Mouse (Mus musculus) skeletal muscle tissue, adult 2 months (tissue): ENCODE measurements at regions not wholly inside any gene's neighbourhood (a gene's known extent, or its start where the extent isn't known, plus 50 kb on each side); places are given as distances from the start of the nearest gene placed in this dataset.

Experiments used
- DNase-seq: peaks from one replicate; pipeline ENCODE4 v3.0.0-alpha.2; 2012; ENCODE audit warnings: low read depth, low spot score

DNA sequence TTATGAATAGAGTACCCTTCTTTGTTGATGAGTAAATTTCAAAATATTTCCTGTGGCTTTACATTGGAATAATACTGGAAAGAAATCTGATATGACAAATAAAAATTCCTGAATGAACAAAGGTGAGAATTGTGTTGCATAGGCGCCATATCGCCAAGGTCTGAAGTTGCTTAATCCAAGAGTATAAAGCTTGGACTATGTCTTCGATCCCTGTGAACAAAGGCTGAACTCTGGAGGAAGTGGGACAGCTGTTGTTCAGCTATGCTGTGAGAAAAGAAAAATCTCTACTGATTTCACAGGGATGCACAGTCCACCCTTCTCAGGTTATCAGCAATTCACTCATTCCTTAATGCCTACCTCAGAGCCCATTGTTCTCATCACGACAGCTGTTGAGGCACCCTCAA, 319.3 kb upstream of the Gm9747 start:
- no peak for DNase-seq

DNA sequence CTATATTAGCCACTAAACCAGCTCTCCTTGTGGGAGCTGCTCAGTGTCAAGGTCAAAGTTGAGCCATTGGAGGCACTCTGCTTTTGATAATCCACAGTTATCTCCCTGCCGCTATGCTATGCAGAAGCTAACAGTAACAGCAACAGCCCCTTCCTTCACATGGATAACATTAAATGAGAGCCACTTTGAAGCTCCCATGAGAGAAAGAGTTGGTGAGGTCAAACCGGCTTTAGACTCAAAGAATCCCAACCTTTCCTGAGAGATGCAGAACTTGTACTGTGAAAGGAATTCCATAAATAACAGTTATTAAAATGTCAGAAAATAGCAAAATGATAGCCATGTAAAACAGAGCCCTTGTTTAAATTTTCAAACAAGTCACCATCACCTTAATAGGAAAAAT, 316.1 kb upstream of the Gm9747 start:
- DNase-seq = no peak

DNA sequence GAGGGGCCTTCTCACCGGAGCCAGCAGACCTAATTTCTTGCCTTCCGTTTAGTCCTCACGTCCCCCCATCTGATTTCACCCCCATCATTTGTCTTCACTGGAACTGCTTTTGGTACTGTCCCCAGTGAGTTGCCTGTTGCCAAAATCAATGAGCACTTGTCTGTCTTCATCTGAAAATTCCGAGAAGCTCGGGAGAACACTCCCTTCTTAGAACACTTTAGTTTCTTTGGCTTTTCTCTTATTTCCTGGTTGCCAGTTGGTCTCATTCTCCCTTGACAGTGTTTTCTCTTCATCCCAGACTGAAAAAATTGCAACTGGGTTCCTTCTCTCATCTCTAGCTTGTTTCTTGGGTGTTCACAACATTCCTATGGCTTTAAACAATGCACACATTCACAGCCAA, 305.2 kb upstream of the Gm9747 start:
- peak; percentile 51 for DNase-seq

DNA sequence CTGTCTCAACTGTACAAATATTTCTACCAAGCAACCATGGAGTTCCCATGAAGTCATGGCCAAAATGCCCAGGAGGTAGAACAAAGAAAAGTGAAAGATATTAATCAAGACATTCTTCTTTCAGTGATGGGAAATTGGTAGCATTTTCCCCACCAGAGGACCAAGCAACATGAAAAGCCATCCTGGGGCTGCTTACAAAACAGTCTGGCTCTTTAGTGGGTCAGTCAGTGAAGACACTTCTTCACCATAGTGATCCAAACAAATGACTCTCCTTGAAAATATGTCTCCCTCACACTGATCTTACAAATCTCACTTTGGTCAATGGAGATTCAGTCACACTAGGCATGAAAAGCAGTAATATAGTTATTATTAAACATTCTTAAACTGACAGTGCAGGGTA, 299.8 kb upstream of the Gm9747 start:
- DNase-seq = no peak

DNA sequence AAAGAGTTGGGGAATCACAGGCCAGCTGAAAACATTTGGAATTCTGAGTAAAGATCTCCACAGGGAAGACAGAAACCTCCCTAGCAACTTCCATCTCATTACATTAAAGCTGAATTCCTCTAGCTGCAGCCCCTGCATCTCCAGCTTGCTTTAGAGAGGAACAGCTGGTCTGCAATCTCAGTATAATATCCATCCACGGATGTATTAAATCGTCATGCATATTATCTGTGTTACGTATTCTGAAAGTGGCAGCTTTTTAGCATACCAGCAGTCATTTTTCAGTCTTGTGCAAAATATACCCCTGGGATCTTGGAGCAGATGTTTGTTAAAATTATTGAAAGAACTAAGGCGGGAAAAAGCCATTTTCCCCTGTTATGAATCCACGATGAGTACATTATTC, 287.7 kb upstream of the Gm9747 start:
- no peak for DNase-seq

DNA sequence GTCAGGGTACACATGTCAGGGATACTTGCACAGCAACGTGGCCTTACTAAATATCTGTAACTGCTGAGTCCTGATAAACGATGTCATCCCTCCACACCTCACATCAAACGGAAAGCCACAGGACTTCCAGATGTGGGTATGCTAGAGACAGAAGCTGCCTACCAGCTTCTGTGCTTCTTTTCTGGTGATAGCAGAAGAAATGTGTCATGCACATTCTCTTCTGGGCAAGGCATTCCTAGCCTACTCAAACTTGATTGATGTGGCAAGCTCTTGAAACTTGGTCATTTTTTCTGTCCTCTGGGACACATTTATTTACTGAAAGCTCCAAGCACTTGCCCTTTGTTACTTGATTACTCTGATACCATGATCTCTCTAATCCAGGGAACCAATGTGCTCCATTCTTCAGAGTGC, 282.8 kb upstream of the Gm9747 start:
- no peak for DNase-seq

DNA sequence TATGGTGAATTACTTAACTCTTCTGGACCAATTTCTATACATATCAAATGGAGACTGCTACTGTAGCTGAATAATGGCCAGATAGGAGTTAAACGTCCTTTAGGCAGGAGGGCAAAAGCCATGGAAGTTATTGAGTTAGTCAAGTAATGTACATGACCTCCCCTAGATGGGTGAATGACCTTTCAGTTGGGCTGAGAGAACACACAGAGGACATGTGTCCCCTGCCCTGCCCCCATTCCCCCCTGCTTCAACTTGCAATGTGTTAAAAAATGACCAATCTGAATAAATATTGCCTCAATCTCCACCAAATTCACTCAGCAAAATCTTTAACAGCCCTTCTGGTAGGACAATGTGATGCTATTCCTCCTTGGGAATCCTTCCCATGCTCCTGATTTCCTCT, 282.1 kb upstream of the Gm9747 start:
- DNase-seq = no peak

DNA sequence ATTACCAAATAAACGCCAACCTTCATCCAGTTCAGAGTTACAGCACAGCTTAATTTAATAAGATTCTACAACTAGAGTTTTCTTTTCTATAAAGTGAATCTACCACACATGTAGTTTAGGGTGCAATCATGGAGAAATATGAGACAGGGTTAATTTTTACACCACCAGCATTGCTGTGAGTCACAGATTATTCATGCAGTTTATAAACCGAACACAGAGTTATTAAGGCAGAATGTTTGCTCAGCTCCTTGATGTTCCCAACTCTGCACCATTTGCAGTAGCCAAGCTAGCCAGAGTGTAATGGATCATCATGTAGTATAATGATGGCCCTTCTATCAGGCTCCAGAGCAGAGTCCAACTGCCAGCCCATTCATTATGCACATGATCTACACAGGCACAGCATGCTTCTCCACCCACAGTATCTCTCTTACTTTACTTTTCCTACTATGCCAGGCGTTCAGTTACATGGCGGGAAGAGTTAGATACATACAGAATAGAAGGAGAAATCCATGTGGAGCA, 281.4 kb upstream of the Gm9747 start:
- DNase-seq = no peak

DNA sequence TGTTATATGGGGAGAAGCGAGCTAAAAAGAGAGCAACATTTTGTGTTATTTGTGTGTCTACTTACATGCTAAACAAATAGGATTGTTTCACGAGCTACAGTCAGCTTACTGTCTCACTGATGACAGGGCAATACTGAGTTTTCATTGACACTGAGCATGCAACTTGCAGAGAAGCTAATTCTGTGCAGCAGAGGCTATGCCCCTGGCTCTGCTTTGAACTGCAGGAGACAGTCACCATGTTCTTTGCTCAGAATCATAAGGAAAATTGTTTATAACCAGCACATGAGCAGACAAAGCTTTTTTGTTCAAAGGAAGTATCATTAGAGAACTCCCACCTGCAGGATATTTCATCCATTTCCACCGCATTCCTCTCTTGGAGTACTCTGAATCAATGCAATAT, 280.8 kb upstream of the Gm9747 start:
- DNase-seq = no peak

DNA sequence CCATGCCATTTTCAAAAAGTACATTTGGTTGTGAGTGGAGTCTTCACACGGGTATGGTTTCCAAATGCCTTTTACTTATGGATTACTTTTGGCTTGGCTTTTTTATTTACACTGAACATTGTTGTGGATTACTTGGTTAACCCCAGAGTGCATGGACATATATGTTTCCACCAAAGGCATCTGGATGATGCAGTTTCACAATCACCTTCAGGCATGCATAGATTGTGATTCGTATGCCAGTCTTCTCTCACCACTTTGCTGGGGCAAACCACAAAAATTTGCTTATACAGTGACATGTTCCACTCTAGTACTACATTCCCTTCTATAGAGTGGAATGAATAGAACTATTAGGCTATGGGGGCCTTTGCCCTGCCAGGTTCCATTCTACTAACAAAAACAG, 278.4 kb upstream of the Gm9747 start:
- no peak for DNase-seq

DNA sequence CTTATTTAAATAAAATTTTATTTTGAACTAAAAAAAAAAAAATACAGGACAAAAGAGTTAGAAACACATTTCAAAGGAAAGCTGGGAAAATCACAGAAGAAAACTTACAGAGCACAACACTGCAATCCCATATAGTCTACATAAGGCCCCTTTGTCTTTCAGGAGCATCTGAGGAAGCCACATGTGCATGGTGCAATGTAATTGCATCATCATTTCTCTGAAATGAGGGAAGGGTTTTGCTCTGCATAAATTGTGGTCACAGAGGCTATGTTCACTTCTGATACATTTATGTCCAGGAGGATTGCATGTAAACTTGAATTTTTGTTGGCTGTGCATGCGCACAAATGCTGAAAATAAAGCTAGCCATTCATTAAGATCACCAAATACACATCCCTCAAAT, 265.9 kb upstream of the Gm9747 start:
- no peak for DNase-seq

DNA sequence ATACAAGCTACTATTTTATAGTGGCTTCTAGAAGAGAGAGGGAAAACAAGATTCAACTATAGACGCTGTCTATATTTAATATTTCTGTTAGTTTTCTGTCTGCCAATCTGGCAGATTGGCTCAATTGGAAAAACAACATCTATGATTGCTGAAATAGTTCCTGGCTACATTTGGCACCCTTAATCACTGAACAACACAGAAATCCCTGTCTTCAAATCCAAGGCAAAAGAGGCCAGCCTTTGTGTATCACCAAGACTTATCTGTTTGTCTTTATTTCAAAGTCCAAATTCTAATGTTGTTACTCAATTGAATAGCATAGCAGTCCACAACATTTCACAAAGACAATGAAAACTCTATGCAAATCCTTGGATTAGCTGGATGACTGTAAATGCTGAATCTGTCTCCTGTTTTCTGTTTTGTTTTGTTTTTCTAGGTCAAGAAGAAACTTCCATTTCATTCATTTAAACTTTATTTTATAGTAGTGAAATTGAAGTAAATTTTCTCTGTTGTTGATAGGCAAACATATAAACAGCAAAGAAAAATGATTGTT, 265.1 kb upstream of the Gm9747 start:
- no peak for DNase-seq

DNA sequence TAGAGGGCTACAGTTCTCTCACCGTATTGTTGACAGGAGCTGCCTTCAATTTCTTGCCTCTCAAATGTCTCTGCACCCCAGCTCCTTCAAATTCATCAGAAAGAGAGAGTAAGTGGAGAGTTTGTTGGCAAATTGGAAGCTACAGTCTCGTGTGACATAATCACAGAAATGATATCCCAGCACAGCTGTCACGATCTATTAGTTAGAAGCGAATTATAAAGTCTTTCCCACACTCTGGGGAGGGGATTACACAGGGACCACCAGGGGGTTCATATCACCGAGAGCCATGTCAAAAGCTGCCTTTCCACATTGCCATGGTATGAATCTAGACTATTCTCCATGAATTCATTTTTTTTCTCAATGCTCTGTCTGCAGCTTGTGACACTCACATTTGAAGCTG, 260.3 kb upstream of the Gm9747 start:
- DNase-seq = no peak

DNA sequence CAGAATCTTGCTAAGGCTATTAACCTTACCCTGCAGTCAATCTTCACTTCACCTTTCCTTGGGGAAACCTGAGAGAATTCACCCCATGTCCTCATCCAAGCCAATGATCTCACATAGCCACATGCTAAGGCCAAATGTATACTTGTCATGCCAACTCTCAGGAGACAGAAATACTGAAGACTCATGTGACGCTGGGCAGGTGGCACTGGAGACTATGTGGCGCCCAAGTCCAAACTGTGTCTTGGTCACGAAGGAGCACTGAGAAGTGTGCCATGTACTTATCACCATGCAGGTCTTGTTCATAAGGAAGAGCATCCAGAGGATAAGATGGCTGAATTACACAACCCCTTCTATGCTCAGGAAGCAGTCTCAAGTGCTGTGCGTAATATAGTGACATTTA, 259.4 kb upstream of the Gm9747 start:
- peak; percentile 95 for DNase-seq

DNA sequence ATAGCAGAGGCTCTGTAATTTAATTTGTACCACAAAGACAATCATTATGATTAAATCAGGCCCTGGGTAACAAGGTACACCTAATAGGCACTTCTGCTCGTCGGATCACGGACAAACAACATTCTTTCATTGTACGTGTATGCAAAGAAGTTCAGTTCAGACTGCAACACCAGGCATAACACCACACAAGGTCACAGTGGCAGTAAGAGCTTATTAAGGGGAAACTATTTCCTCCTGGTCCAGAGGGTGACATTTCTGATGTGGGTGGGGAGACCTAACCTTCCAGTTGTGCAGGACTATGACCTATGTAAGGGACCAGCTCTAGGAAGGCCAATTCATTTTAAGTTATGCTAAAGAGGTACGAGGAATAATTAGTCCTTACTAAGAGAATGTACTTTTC, 225.0 kb upstream of the Gm9747 start:
- DNase-seq = no peak

DNA sequence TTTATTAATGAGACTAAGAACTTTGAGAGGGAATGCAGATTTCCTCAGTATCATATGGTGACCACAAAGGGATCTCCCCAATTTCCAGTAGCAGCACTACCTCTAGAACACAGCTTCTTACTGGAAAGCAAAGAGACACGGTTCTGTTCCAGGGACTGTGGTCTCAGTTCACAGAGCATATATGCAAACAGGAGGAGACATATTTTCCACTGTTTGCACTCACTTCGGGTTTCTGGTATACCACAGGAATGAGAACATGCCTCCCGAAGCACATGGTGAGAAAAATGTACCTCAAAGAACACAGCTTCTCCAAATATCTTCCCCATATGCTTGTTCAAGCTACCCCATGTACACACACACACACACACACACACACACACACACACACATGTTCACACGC, 224.1 kb upstream of the Gm9747 start:
- no peak for DNase-seq

DNA sequence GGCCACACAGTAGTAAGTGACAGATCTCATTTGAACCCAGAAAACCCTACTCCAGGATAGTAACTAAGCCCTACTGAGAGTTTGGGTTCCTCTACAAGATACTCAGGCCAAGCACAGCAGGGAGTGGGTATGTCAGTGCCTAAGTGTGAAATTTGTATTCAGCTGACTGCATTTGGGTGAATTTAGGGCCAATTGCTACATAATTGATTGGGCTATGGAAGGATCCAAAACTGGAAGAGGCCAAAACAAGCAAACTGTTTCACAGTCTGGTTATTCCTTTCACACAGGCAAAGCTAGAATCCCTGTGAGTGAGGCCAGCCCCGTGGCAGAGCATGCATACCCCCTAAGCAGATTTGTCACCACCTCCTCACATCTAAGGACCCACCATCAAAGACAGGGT, 221.9 kb upstream of the Gm9747 start:
- DNase-seq = no peak

DNA sequence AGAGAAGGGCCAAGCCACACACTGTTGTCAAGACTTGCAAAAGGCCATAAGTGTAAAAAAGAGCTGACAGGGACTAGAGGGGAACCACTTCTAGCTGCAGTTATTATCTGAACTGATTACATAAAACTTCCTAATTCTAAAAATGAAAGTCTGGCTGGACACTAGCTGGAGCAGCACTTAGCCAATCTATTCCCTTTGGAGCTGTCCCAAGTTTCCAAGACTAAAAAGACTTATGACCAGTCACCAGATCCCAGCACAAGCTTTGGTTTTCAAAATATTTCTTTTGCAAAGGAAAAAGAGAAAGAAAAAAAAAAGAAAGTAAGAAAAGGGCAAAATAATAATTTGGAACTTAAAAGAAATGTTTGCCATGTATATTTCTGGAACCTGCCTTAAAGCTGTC, 217.6 kb upstream of the Gm9747 start:
- DNase-seq = peak; percentile 68

DNA sequence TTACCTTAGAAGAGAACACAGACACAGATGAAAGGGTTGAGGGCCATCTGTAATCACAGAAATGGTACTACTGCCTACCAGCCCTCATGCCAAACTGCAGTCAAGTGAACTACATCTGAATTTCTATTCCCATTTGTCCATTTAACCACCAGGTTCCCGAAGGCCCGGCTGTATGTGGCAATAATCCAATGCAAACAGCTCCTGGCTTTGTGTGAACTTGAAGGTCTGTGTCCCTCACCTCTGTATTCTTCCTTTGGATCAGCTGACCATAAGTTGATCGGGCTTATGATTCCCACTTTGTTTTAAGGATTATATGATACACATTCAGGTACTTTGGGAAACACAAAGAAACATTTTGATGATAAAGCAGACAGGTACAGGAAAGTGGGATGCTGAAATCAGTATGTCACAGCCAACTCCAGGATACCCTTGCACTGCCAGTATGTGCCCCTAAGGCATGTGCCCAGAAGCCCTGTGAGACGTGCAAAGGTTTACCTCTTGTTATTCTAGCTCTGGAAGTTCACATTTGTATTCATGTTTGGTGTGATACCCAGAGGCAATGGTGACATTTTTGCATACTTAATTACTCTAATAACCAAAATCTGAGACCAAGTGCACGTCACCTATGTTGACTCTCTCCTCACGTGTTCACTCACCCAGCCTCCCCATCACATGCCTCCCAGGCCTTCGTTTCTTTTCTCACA, 214.1 kb upstream of the Gm9747 start:
- DNase-seq = no peak

DNA sequence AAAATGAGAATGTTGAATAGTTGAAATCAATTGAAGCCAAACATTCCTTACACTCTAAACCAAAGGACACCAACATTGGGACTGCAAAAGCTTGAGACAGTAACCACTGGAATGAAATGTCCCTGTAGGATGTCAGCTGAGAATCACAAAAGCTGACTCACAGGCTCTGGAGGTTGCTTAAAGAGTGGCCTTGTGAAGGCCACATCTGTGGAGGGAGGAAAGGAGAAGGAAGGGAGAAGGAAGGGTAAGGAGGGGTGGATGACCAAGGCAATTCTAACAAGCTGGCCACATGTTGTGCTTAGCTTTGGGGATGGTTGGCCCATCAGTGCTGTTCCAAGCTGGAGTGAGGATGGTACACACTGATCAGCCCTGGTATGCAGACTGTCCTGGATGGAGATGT, 205.2 kb upstream of the Gm9747 start:
- no peak for DNase-seq

DNA sequence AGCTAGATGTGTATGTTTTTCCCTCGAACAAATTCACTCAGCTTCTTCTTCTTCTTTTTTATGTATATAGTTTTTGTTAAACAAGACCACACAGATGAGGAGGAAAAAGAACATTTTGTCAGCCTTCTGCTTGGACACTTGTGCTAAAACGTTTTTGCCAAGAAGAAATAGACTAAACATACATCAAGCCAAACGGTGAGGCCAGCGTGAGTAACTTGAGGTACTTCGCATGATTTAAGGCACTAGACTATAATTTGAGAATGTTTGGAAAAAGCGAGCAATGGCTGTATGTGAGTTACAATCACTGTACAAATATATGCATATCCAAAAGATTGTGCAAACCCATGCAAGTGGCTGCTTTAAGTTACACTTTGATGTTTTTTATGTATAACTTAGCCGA, 201.8 kb upstream of the Gm9747 start:
- DNase-seq = no peak

DNA sequence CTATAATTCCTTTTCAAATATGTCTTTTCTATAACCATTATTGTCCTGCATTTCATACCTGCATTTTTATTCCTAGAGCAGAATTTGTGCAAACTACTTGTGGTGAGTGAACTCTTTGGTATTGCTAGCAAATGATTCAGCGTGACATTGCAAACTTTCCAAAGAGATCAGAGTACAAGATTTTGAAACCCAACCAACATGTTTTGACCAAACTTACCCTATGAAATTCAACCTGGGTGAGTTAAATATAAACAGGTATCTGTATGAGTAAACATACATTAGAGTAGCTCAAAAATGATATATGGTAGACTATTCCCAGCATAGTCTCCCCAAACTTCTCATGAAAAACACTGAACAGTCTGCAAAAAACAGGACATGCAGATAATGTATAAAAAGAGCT, 200.5 kb upstream of the Gm9747 start:
- no peak for DNase-seq

DNA sequence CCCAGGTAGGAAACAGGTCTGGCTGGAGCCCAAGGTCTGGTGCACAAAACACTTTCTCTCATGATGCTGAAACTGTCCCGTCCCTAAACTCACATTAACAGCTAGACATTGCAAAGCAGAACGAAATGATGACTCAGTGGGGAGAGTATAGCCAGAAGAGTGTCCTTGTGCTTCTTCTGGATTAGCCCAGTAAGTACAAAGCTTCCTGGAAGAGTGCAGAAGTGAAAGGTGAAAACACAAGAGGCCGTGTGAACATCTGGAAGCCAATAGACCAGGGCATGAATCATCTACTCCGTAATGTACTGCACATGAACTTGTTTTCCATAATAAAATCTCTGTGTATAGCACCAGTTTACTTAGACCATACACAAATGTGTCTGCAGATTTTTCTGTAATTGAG, 194.7 kb upstream of the Gm9747 start:
- peak; percentile 3 for DNase-seq

DNA sequence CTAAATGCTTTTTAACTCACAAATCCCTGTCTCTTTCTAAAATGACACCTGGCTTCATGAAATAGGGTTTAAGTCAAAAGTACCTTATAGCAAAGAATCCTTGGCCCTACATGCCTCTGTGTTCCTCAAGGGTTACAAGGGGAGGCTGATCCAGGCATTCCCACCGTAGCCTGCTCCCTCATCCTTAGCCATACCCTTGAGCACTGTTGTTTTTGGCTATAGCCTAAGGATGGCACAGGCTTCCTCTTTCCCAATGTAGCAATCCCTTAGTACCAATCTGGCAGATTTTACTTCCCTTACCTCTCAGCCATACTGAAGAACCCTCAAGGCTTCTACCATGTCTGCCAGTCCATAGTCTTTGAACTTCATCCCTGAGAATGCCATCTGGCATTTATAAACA, 194.2 kb upstream of the Gm9747 start:
- no peak for DNase-seq
